Mouse (Mus musculus): ENCODE results near the gene Ermard.
"Not testable (repeated sequence)": the region's sequence is repeated elsewhere in the genome, so short reads cannot be mapped to it uniquely, and the experiment has no call there.

DNA sequence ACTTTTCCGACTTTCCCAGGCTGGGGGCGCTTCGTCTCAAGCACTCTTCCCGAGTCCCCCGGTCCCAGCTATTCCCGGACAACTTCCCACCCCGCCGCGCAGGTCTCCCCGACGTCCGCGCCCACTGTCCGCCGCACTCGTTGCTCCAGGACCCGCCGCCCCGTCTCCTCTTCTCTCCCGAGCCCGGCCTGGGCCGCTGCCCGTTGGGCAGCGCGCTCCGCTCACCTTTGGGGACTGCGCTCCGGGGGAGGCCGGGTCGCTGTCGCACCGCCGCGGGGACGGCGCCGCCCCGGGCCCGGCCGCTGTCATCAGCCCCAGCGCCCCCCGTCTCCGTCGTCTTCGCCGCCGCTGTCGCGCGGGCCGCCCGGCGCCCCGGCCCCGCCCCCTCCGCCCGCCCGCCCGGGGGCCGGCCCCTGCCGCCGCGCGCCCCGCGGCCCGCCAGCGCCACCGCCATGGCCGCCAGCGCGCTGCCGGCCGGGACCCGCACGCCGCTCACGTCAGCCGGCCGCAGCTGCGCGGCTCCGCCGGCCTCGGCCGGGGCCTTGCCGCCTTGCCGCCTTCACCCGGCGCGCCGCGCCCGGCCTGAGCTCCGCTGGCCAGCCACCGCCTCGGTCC lies 17.0 kb upstream of the Ermard start:
- not testable (repeated sequence) for TF ChIP-seq CTCF (IDR thresholded peaks at IDR 0.05; ENCODE audit: control insufficient read depth, insufficient read depth, insufficient read length); MAX (IDR thresholded peaks at IDR 0.05)
